Mouse (Mus musculus): Measurements from ENCODE around the gene Serpina1a.
"Not testable (repeated sequence)": the region's sequence is repeated elsewhere in the genome, so short reads cannot be mapped to it uniquely, and the experiment has no call there.

Gene Serpina1a

GRCm38 (mm10) chr12:103863101-103863974, at the start of gene Serpina1a:
TSS of gene Serpina1a (minus strand) at chr12:103863562.
- DNase-seq (ENCODE audit: low spot score), result not testable (repeated sequence)

GRCm38 (mm10) chr12:103909181-103909580, 45.8 kb upstream of the Serpina1a start:
- not testable (repeated sequence) for DNase-seq (ENCODE audit: low spot score)

- not testable (repeated sequence) for DNase-seq (ENCODE audit: low spot score)
Observed at GRCm38 (mm10) chr12:103907746-103908145, 44.4 kb upstream of the Serpina1a start.

GRCm38 (mm10) chr12:103904837-103905340, 41.5 kb upstream of the Serpina1a start, which contains the start of gene Serpina1c:
TSS of gene Serpina1c (minus strand) at chr12:103904887.
- not testable (repeated sequence) for DNase-seq (ENCODE audit: low spot score)

- DNase-seq (ENCODE audit: low spot score), result not testable (repeated sequence)
Observed at GRCm38 (mm10) chr12:103901929-103902328, 38.6 kb upstream of the Serpina1a start.

GRCm38 (mm10) chr12:103866873-103867272, 3.5 kb upstream of the Serpina1a start:
- not testable (repeated sequence) for DNase-seq (ENCODE audit: low spot score)

- DNase-seq (ENCODE audit: low spot score), result no peak
Observed at GRCm38 (mm10) chr12:103860976-103861375, 2.4 kb downstream of the Serpina1a start.

- DNase-seq (ENCODE audit: low spot score), result not testable (repeated sequence)
Observed at GRCm38 (mm10) chr12:103860571-103860970, 2.8 kb downstream of the Serpina1a start.

GRCm38 (mm10) chr12:103859584-103859983, 3.8 kb downstream of the Serpina1a start:
- not testable (repeated sequence) for DNase-seq (ENCODE audit: low spot score)

- not testable (repeated sequence) for DNase-seq (ENCODE audit: low spot score)
Observed at GRCm38 (mm10) chr12:103853032-103853431, 10.3 kb downstream of the Serpina1a start.

GRCm38 (mm10) chr12:103830273-103830672, 33.1 kb downstream of the Serpina1a start, which contains the start of gene Serpina1b:
TSS of gene Serpina1b (minus strand) at chr12:103830373.
- not testable (repeated sequence) for DNase-seq (ENCODE audit: low spot score)

GRCm38 (mm10) chr12:103827661-103828372, 35.5 kb downstream of the Serpina1a start:
- DNase-seq (ENCODE audit: low spot score), result not testable (repeated sequence)

GRCm38 (mm10) chr12:103823826-103824225, 39.5 kb downstream of the Serpina1a start:
- not testable (repeated sequence) for DNase-seq (ENCODE audit: low spot score)
